Mouse (Mus musculus): ENCODE results near the gene Cacna1a. TPM values are rescaled to one million over a fixed set of nuclear protein-coding genes. Genes with fewer than 3 reads are reported as not detected.
A peak's percentile ranks its signal among the peaks of the same experiment; 100 is the strongest.

Gene Cacna1a
- total RNA-seq, 4 experiments from 2014 or later = 1.3 to 3.6 (median 2.8) TPM

- no peak for DNase-seq (ENCODE audit: low spot score)
Observed at GRCm38 (mm10) chr8:84637946-84638554, 249.8 kb downstream of the Cacna1a start.

- DNase-seq (ENCODE audit: low spot score) = no peak
Observed at GRCm38 (mm10) chr8:84638555-84639161, 250.4 kb downstream of the Cacna1a start.

GRCm38 (mm10) chr8:84639162-84640009 lies 251.1 kb downstream of the Cacna1a start:
- peak; percentile 86 for DNase-seq (ENCODE audit: low spot score)

- no peak for DNase-seq (ENCODE audit: low spot score)
Observed at GRCm38 (mm10) chr8:84640010-84640588, 251.9 kb downstream of the Cacna1a start.

- no peak for DNase-seq (ENCODE audit: low spot score)
Observed at GRCm38 (mm10) chr8:84640617-84641294, 252.5 kb downstream of the Cacna1a start.

GRCm38 (mm10) chr8:84641578-84642361 lies 253.5 kb downstream of the Cacna1a start:
- no peak for DNase-seq (ENCODE audit: low spot score)

GRCm38 (mm10) chr8:84643019-84643418 lies 254.8 kb downstream of the Cacna1a start:
- no peak for DNase-seq (ENCODE audit: low spot score)

- DNase-seq (ENCODE audit: low spot score) = no peak
Observed at GRCm38 (mm10) chr8:84646800-84647199, 258.6 kb downstream of the Cacna1a start.

- DNase-seq (ENCODE audit: low spot score) = no peak
Observed at GRCm38 (mm10) chr8:84647461-84647901, 259.2 kb downstream of the Cacna1a start.

- no peak for DNase-seq (ENCODE audit: low spot score)
Observed at GRCm38 (mm10) chr8:84650213-84650612, 262.0 kb downstream of the Cacna1a start.

- DNase-seq (ENCODE audit: low spot score) = no peak
Observed at GRCm38 (mm10) chr8:84653092-84653631, 264.9 kb downstream of the Cacna1a start.

- DNase-seq (ENCODE audit: low spot score) = no peak
Observed at GRCm38 (mm10) chr8:84654597-84654996, 266.4 kb downstream of the Cacna1a start.

GRCm38 (mm10) chr8:84655336-84656190 lies 267.3 kb downstream of the Cacna1a start:
- DNase-seq (ENCODE audit: low spot score) = peak; percentile 36

GRCm38 (mm10) chr8:84656191-84656525 lies 267.9 kb downstream of the Cacna1a start:
- no peak for DNase-seq (ENCODE audit: low spot score)

GRCm38 (mm10) chr8:84656641-84657126 lies 268.4 kb downstream of the Cacna1a start:
- peak; percentile 89 for DNase-seq (ENCODE audit: low spot score)

- no peak for DNase-seq (ENCODE audit: low spot score)
Observed at GRCm38 (mm10) chr8:84657203-84657602, 269.0 kb downstream of the Cacna1a start.

- DNase-seq (ENCODE audit: low spot score) = no peak
Observed at GRCm38 (mm10) chr8:84657680-84658079, 269.4 kb downstream of the Cacna1a start.

- DNase-seq (ENCODE audit: low spot score) = no peak
Observed at GRCm38 (mm10) chr8:84658951-84659350, 270.7 kb downstream of the Cacna1a start.
